Mouse (Mus musculus): ENCODE results near the gene Man1a2. TPM values are rescaled to one million over a fixed set of nuclear protein-coding genes. Genes with fewer than 3 reads are reported as not detected.

Man1a2 gene
- 16.8 and 17.7 TPM in 2 replicates for total RNA-seq (2014; rRNA removed; ENCODE audit: low replicate concordance)
- polyA plus RNA-seq (2015; fragmentation: Nextera tagmentation; extraction: Ambion mirVana), result 35.0 and 39.8 TPM in 2 replicates

GRCm38 (mm10) chr3:100685087-100685762, at the start of gene Man1a2:
Gene Man1a2, minus strand, starts transcription at chr3:100685503.
- TF ChIP-seq EP300 (IDR thresholded peaks at IDR 0.05; ENCODE audit: low read depth) (no peak), CTCF (IDR thresholded peaks at IDR 0.05; ENCODE audit: low read depth) (no peak)
- H3K4me3 ChIP-seq (ENCODE audit: low read depth, low read length), result peak within 1 kb of the TSS; percentile 85
- H3K36me3 ChIP-seq (replicated peaks; ENCODE audit: control insufficient read depth, insufficient read depth, low read length), result no peaks in the 10 kb centered on the region
- 1% methylated on average over 65 of the region's 92 CpGs for WGBS
- peak within 1 kb of the TSS; percentile 98 for H3K27ac ChIP-seq (ENCODE audit: low read depth)
- H3K4me2 ChIP-seq (ENCODE audit: low read depth, low read length), result peak within 1 kb of the TSS; percentile 71
- H3K4me1 ChIP-seq (ENCODE audit: control insufficient read depth, insufficient read depth), result peaks cover 27% of the 10 kb centered on the region
- H3K9ac ChIP-seq (replicated peaks; ENCODE audit: low read depth, low read length), result peak within 1 kb of the TSS; percentile 95
- ATAC-seq (ENCODE audit: insufficient read depth, low read depth) (peak; percentile 87), DNase-seq (ENCODE audit: low spot score) (peak; percentile 72)
- no peaks in the 10 kb centered on the region for H3K27me3 ChIP-seq (ENCODE audit: control insufficient read depth, insufficient read depth, low read length)
- H3K9me3 ChIP-seq (replicated peaks; ENCODE audit: control insufficient read depth, low read length), result no peaks in the 10 kb centered on the region

- WGBS, result 79% methylated on average over 12 of the region's 12 CpGs
- no peak overlapping the region for H3K27ac ChIP-seq (ENCODE audit: low read depth)
- H3K4me1 ChIP-seq (ENCODE audit: control insufficient read depth, insufficient read depth), result no peaks in the 10 kb centered on the region
- TF ChIP-seq EP300 (IDR thresholded peaks at IDR 0.05; ENCODE audit: low read depth) (no peak), CTCF (IDR thresholded peaks at IDR 0.05; ENCODE audit: low read depth) (no peak)
- no peak for DNase-seq (ENCODE audit: low spot score)
- no peak overlapping the region for H3K9ac ChIP-seq (replicated peaks; ENCODE audit: low read depth, low read length)
- H3K9me3 ChIP-seq (replicated peaks; ENCODE audit: control insufficient read depth, low read length), result no peaks in the 10 kb centered on the region
- ATAC-seq (ENCODE audit: insufficient read depth, low read depth), result no peak
- no peak overlapping the region for H3K4me3 ChIP-seq (ENCODE audit: low read depth, low read length)
- no peak overlapping the region for H3K4me2 ChIP-seq (ENCODE audit: low read depth, low read length)
- H3K36me3 ChIP-seq (replicated peaks; ENCODE audit: control insufficient read depth, insufficient read depth, low read length), result no peaks in the 10 kb centered on the region
- no peaks in the 10 kb centered on the region for H3K27me3 ChIP-seq (ENCODE audit: control insufficient read depth, insufficient read depth, low read length)
These were observed 49.3 kb upstream of the Man1a2 start for GRCm38 (mm10) chr3:100734482-100735154.

GRCm38 (mm10) chr3:100731896-100732295, 46.6 kb upstream of the Man1a2 start:
- no peak for TF ChIP-seq CTCF (IDR thresholded peaks at IDR 0.05; ENCODE audit: low read depth)
- no peak for TF ChIP-seq EP300 (IDR thresholded peaks at IDR 0.05; ENCODE audit: low read depth)
- WGBS, result 90% methylated on average over 11 of the region's 11 CpGs
- ATAC-seq (ENCODE audit: insufficient read depth, low read depth), result no peak

GRCm38 (mm10) chr3:100731347-100731746, 46.0 kb upstream of the Man1a2 start:
- Histone ChIP-seq H3K27ac (ENCODE audit: low read depth) (no peak overlapping the region), H3K9me3 (replicated peaks; ENCODE audit: control insufficient read depth, low read length) (no peaks in the 10 kb centered on the region), H3K4me2 (ENCODE audit: low read depth, low read length) (no peak overlapping the region), H3K36me3 (replicated peaks; ENCODE audit: control insufficient read depth, insufficient read depth, low read length) (no peaks in the 10 kb centered on the region), H3K4me3 (ENCODE audit: low read depth, low read length) (no peak overlapping the region), H3K27me3 (ENCODE audit: control insufficient read depth, insufficient read depth, low read length) (no peaks in the 10 kb centered on the region), H3K9ac (replicated peaks; ENCODE audit: low read depth, low read length) (no peak overlapping the region), H3K4me1 (ENCODE audit: control insufficient read depth, insufficient read depth) (0 out of 2 replicates have a peak, but pooled peaks cover 3% of the 10 kb centered on the region)
- ATAC-seq (ENCODE audit: insufficient read depth, low read depth) (no peak), DNase-seq (ENCODE audit: low spot score) (no peak)
- TF ChIP-seq EP300 (IDR thresholded peaks at IDR 0.05; ENCODE audit: low read depth), result no peak
- no peak for TF ChIP-seq CTCF (IDR thresholded peaks at IDR 0.05; ENCODE audit: low read depth)
- WGBS, result 87% methylated on average over 3 of the region's 3 CpGs

More at GRCm38 (mm10) chr3:100731896-100732295, 46.6 kb upstream of the Man1a2 start:
- no peaks in the 10 kb centered on the region for H3K9me3 ChIP-seq (replicated peaks; ENCODE audit: control insufficient read depth, low read length)
- no peak overlapping the region for H3K27ac ChIP-seq (ENCODE audit: low read depth)
- H3K4me2 ChIP-seq (ENCODE audit: low read depth, low read length), result no peak overlapping the region
- no peaks in the 10 kb centered on the region for H3K36me3 ChIP-seq (replicated peaks; ENCODE audit: control insufficient read depth, insufficient read depth, low read length)
- 0 out of 2 replicates have a peak, but pooled peaks cover 3% of the 10 kb centered on the region for H3K4me1 ChIP-seq (ENCODE audit: control insufficient read depth, insufficient read depth)
- DNase-seq (ENCODE audit: low spot score), result no peak
- no peak overlapping the region for H3K4me3 ChIP-seq (ENCODE audit: low read depth, low read length)
- H3K27me3 ChIP-seq (ENCODE audit: control insufficient read depth, insufficient read depth, low read length), result no peaks in the 10 kb centered on the region
- no peak overlapping the region for H3K9ac ChIP-seq (replicated peaks; ENCODE audit: low read depth, low read length)

- Histone ChIP-seq H3K36me3 (replicated peaks; ENCODE audit: control insufficient read depth, insufficient read depth, low read length) (no peaks in the 10 kb centered on the region), H3K4me2 (ENCODE audit: low read depth, low read length) (no peak overlapping the region), H3K9me3 (replicated peaks; ENCODE audit: control insufficient read depth, low read length) (peaks cover 10% of the 10 kb centered on the region), H3K27ac (ENCODE audit: low read depth) (no peak overlapping the region), H3K9ac (replicated peaks; ENCODE audit: low read depth, low read length) (no peak overlapping the region), H3K4me1 (ENCODE audit: control insufficient read depth, insufficient read depth) (0 out of 2 replicates have a peak, but pooled peaks cover 3% of the 10 kb centered on the region), H3K27me3 (ENCODE audit: control insufficient read depth, insufficient read depth, low read length) (no peaks in the 10 kb centered on the region), H3K4me3 (ENCODE audit: low read depth, low read length) (no peak overlapping the region)
- WGBS, result 75% methylated on average over 4 of the region's 4 CpGs
- no peak for ATAC-seq (ENCODE audit: insufficient read depth, low read depth)
- TF ChIP-seq CTCF (IDR thresholded peaks at IDR 0.05; ENCODE audit: low read depth) (no peak), EP300 (IDR thresholded peaks at IDR 0.05; ENCODE audit: low read depth) (no peak)
- no peak for DNase-seq (ENCODE audit: low spot score)
These were observed 42.9 kb upstream of the Man1a2 start for GRCm38 (mm10) chr3:100728008-100728712.

Data from heart, postnatal 0 days (tissue).